Mouse (Mus musculus): ENCODE results near the gene Brwd1. TPM values are rescaled to one million over a fixed set of nuclear protein-coding genes. Genes with fewer than 3 reads are reported as not detected.

Brwd1 gene
- 64.2 TPM for polyA plus RNA-seq (2014; fragmentation: Illumina TruSeq; extraction: RNeasy Lipid Tissue Mini Kit (QIAGEN cat#74804); ENCODE audit: low read depth, low replicate concordance)

GRCm38 (mm10) chr16:96082301-96083178 is at the start of gene Brwd1:
TSS of gene Brwd1 (minus strand) at chr16:96082526.

GRCm38 (mm10) chr16:96127657-96128344 is 45.5 kb upstream of the Brwd1 start, which contains the start of gene Hmgn1:
TSS of gene Hmgn1 (minus strand) at chr16:96127729.

GRCm38 (mm10) chr16:95990462-95991121 is 91.7 kb downstream of the Brwd1 start, which contains the start of gene Psmg1:
TSS of gene Psmg1 (minus strand) at chr16:95990960.

Other genes with a start within 250 kb of the Brwd1 start
- 19.4 TPM for gene Psmg1, start 91.6 kb downstream of the Brwd1 start, polyA plus RNA-seq (2014; fragmentation: Illumina TruSeq; extraction: RNeasy Lipid Tissue Mini Kit (QIAGEN cat#74804); ENCODE audit: low read depth, low replicate concordance)
- 120 TPM for gene Hmgn1, start 45.2 kb upstream of the Brwd1 start, polyA plus RNA-seq (2014; fragmentation: Illumina TruSeq; extraction: RNeasy Lipid Tissue Mini Kit (QIAGEN cat#74804); ENCODE audit: low read depth, low replicate concordance)
- gene Wrb, start 62.9 kb upstream of the Brwd1 start, polyA plus RNA-seq (2014; fragmentation: Illumina TruSeq; extraction: RNeasy Lipid Tissue Mini Kit (QIAGEN cat#74804); ENCODE audit: low read depth, low replicate concordance), result 11.6 TPM
- gene Lca5l, start 109.7 kb upstream of the Brwd1 start, polyA plus RNA-seq (2014; fragmentation: Illumina TruSeq; extraction: RNeasy Lipid Tissue Mini Kit (QIAGEN cat#74804); ENCODE audit: low read depth, low replicate concordance), result 0.63 TPM
- gene Sh3bgr, start 117.9 kb upstream of the Brwd1 start, polyA plus RNA-seq (2014; fragmentation: Illumina TruSeq; extraction: RNeasy Lipid Tissue Mini Kit (QIAGEN cat#74804); ENCODE audit: low read depth, low replicate concordance), result 107 TPM
- gene B3galt5, start 153.3 kb upstream of the Brwd1 start, polyA plus RNA-seq (2014; fragmentation: Illumina TruSeq; extraction: RNeasy Lipid Tissue Mini Kit (QIAGEN cat#74804); ENCODE audit: low read depth, low replicate concordance), result 320 TPM

Data from sigmoid colon, adult 10 weeks (tissue).